Mouse (Mus musculus) frontal cortex, postnatal 36 days (tissue): Measurements from ENCODE around the gene Tc2n.

Experiments used
- DNase-seq, 2 experiments: peaks; one replicate each; pipeline ENCODE4 v3.0.0; 2022; ENCODE audit warnings: low spot score in 2 of 2

Gene Tc2n

GRCm38 (mm10) chr12:101718054-101718754, at the start of gene Tc2n:
Gene Tc2n (minus strand): TSS chr12:101718523.
- peak; percentile 1 to 3 for DNase-seq

GRCm38 (mm10) chr12:101767306-101768053, 49.2 kb upstream of the Tc2n start:
- DNase-seq = no peak

- DNase-seq = no peak
Observed at GRCm38 (mm10) chr12:101766228-101766852, 48.0 kb upstream of the Tc2n start.

GRCm38 (mm10) chr12:101764870-101765269, 46.5 kb upstream of the Tc2n start:
- no peak for DNase-seq

- no peak for DNase-seq
Observed at GRCm38 (mm10) chr12:101763065-101763464, 44.7 kb upstream of the Tc2n start.

GRCm38 (mm10) chr12:101762054-101762453, 43.7 kb upstream of the Tc2n start:
- no peak for DNase-seq

- DNase-seq = no peak
Observed at GRCm38 (mm10) chr12:101759440-101760045, 41.2 kb upstream of the Tc2n start.

GRCm38 (mm10) chr12:101758698-101759097, 40.4 kb upstream of the Tc2n start:
- DNase-seq = no peak

GRCm38 (mm10) chr12:101742375-101742774, 24.1 kb upstream of the Tc2n start:
- no peak for DNase-seq

- no peak for DNase-seq
Observed at GRCm38 (mm10) chr12:101740486-101740885, 22.2 kb upstream of the Tc2n start.

- DNase-seq = no peak
Observed at GRCm38 (mm10) chr12:101740045-101740444, 21.7 kb upstream of the Tc2n start.

- no peak for DNase-seq
Observed at GRCm38 (mm10) chr12:101718755-101719150, 430 bp upstream of the Tc2n start.

GRCm38 (mm10) chr12:101699176-101699575, 19.1 kb downstream of the Tc2n start:
- DNase-seq = no peak

GRCm38 (mm10) chr12:101696521-101696920, 21.8 kb downstream of the Tc2n start:
- DNase-seq = no peak

- no peak for DNase-seq
Observed at GRCm38 (mm10) chr12:101680538-101680937, 37.8 kb downstream of the Tc2n start.

- DNase-seq = no peak
Observed at GRCm38 (mm10) chr12:101667502-101667901, 50.8 kb downstream of the Tc2n start.

GRCm38 (mm10) chr12:101633137-101633536, 85.2 kb downstream of the Tc2n start:
- DNase-seq = no peak

- DNase-seq = peak in 1 of 2 experiments; percentile 3
Observed at GRCm38 (mm10) chr12:101606622-101607021, 111.7 kb downstream of the Tc2n start.
